Mouse (Mus musculus) intestine, embryonic 15.5 days (tissue): Measurements from ENCODE around the gene Lmod2. TPM values are rescaled to one million over a fixed set of nuclear protein-coding genes. Genes with fewer than 3 reads are reported as not detected.
A peak's percentile ranks its signal among the peaks of the same experiment; 100 is the strongest.

Source experiments
- ATAC-seq: fragments of 200-750 bp; cut with Nextera tagmentation; 2 replicates; pipeline ENCODE4 v1.8.0; 2017; ENCODE audit warnings: moderate TSS enrichment, moderate library complexity
- H3K27ac ChIP-seq: fragments of 300-500 bp; sonication (generic); 2 replicates; pipeline ENCODE4 v1.5.1; 2015; ENCODE audit warnings: mild to moderate bottlenecking, inconsistent platforms
- H3K27me3 ChIP-seq: fragments of 300-500 bp; sonication (generic); replicated peaks from 2 replicates; pipeline ENCODE4 v1.6.1; 2015; ENCODE audit warnings: inconsistent platforms
- H3K36me3 ChIP-seq: fragments of 300-500 bp; sonication (generic); 2 replicates; pipeline ENCODE4 v1.6.1; 2015; ENCODE audit warnings: inconsistent platforms
- H3K4me1 ChIP-seq: fragments of 300-500 bp; sonication (generic); replicated peaks from 2 replicates; pipeline ENCODE4 v1.6.1; 2015; ENCODE audit warnings: inconsistent platforms
- H3K4me2 ChIP-seq: fragments of 300-500 bp; sonication (generic); replicated peaks from 2 replicates; pipeline ENCODE4 v1.6.1; 2015; ENCODE audit warnings: mild to moderate bottlenecking, inconsistent platforms
- H3K4me3 ChIP-seq: fragments of 300-500 bp; sonication (generic); replicated peaks from 2 replicates; pipeline ENCODE4 v1.5.1; 2015; ENCODE audit warnings: inconsistent platforms
- H3K9ac ChIP-seq: fragments of 300-500 bp; sonication (generic); 2 replicates; pipeline ENCODE4 v1.6.1; 2015; ENCODE audit warnings: inconsistent platforms
- H3K9me3 ChIP-seq: fragments of 300-500 bp; sonication (generic); 2 replicates; pipeline ENCODE4 v1.6.1; 2016; ENCODE audit warnings: inconsistent platforms
- WGBS: fragments of 180-500 bp; shearing (Covaris S2); methylation state at CpG from one replicate; pipeline ENCODE4 v1.1.7; 2015; 5-methylcytosine and 5-hydroxymethylcytosine counted together
- polyA plus RNA-seq: library from polyadenylated mRNA; unstranded; fragments of >200 nt; fragmentation: Nextera tagmentation; extraction: Ambion mirVana; gene quantifications from 2 replicates; pipeline ENCODE4 v1.2.1, GENCODE M21; 2015

The Lmod2 gene
- polyA plus RNA-seq = not detected in 2 replicates

- Histone ChIP-seq H3K27ac (no peak within 1 kb of the TSS), H3K4me2 (no peak within 1 kb of the TSS), H3K4me3 (no peak within 1 kb of the TSS), H3K36me3 (no peaks in the 10 kb centered on the region), H3K4me1 (no peaks in the 10 kb centered on the region), H3K9me3 (no peaks in the 10 kb centered on the region), H3K27me3 (no peaks in the 10 kb centered on the region), H3K9ac (no peak within 1 kb of the TSS)
- 81% methylated on average over 10 of the region's 10 CpGs for WGBS
- ATAC-seq = no peak
These were observed at the start of gene Lmod2 for GRCm38 (mm10) chr6:24597500-24597899. Lmod2 (plus strand) TSS chr6:24597762.

- Histone ChIP-seq H3K4me1 (0 out of 2 replicates have a peak, but pooled peaks cover 4% of the 10 kb centered on the region), H3K4me2 (no peak overlapping the region), H3K36me3 (no peaks in the 10 kb centered on the region), H3K9me3 (no peaks in the 10 kb centered on the region), H3K27ac (no peak overlapping the region), H3K4me3 (no peak overlapping the region), H3K9ac (no peak overlapping the region), H3K27me3 (no peaks in the 10 kb centered on the region)
- no peak for ATAC-seq
- WGBS = 81% methylated on average over 2 of the region's 2 CpGs
These were observed 47.8 kb upstream of the Lmod2 start for GRCm38 (mm10) chr6:24549801-24550200.

DNA sequence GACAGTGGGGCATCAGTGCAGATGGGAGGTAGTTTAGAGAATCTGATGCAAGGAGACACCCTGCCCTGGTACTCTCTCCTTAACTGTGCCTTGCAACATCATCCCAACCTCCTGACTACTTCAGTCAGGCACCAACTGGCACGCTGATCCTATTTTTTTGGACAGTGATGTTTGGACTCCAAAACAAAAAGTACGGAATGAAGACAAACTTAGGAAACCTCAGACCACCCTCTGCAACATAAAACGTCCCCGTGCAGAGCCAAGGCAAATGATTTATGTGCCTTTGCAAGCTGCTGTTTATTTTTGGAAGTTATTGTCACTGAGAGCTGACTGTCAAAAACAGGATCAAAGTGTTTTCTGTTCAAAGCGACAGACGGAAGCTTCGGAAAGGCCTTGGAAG, 45.5 kb upstream of the Lmod2 start:
- WGBS = 41% methylated on average over 7 of the region's 7 CpGs
- Histone ChIP-seq H3K4me1 (no peaks in the 10 kb centered on the region), H3K9me3 (no peaks in the 10 kb centered on the region), H3K27ac (no peak overlapping the region), H3K36me3 (no peaks in the 10 kb centered on the region), H3K4me2 (no peak overlapping the region), H3K27me3 (no peaks in the 10 kb centered on the region), H3K4me3 (no peak overlapping the region), H3K9ac (no peak overlapping the region)
- no peak for ATAC-seq

DNA sequence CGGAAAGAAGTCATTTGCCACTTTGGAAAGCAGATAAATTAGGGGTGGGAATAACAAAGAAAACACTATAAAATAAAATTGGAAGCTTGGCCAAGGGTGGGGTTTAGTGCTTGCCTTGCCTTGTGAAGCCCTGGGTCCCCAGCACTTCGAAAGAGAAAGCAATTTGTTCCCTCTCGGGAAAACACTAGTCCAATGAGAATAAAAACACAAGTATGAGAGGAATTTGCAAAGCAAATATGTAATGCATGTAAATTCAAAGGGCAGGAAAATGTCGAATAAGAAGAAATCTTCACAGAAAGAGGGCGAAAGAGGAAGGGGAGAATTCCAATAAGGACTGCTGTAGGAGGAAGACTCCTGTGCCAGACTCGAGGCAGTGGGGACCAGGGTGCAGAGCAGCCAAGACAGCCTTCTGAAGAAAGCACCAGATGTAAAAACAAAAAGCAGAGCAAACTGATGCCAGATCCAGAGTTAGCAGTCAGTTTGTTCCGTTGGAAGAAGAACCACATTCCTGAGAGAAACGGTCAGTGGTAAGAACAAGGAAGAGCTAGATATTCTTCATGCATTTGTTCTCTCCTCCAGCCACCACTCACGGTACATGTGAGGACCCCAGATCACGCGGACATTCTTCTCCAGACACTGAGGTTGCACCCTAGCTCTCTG, 43.0 kb upstream of the Lmod2 start:
- Histone ChIP-seq H3K9me3 (no peaks in the 10 kb centered on the region), H3K27ac (no peak overlapping the region), H3K4me1 (no peaks in the 10 kb centered on the region), H3K9ac (no peak overlapping the region), H3K4me3 (no peak overlapping the region), H3K27me3 (no peaks in the 10 kb centered on the region), H3K4me2 (0 out of 2 replicates have a peak overlapping the region, but pooled peaks have one; percentile 3), H3K36me3 (no peaks in the 10 kb centered on the region)
- WGBS = 47% methylated on average over 11 of the region's 11 CpGs
- no peak for ATAC-seq

- 76% methylated on average over 2 of the region's 2 CpGs for WGBS
- no peak overlapping the region for H3K27ac ChIP-seq
- H3K27me3 ChIP-seq = no peaks in the 10 kb centered on the region
- no peaks in the 10 kb centered on the region for H3K4me1 ChIP-seq
- H3K9me3 ChIP-seq = no peaks in the 10 kb centered on the region
- no peaks in the 10 kb centered on the region for H3K36me3 ChIP-seq
- no peak for ATAC-seq
- H3K9ac ChIP-seq = no peak overlapping the region
- H3K4me2 ChIP-seq = no peak overlapping the region
- H3K4me3 ChIP-seq = no peak overlapping the region
These were observed 42.1 kb upstream of the Lmod2 start for GRCm38 (mm10) chr6:24555488-24555887.

DNA sequence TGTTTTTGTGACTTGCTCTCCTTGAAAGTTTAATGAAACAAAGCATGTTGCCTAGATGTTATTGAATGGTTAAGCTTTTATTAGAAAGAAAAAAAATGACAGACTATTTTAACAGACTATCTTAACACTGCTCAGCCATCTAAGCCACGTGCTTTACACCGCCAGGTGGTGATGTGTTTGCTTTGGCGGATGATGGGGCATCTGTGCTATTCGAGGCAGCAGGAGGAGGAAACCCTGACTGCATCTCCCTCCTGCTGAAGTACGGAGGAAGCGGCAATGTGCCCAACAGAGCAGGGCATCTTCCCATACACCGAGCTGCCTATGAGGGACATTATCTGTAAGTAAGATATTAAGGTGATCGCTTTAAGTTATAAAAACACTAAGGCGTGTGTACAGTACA, 33.5 kb upstream of the Lmod2 start:
- no peaks in the 10 kb centered on the region for H3K9me3 ChIP-seq
- 69% methylated on average over 9 of the region's 9 CpGs for whole genome bisulfite sequencing
- ATAC-seq = no peak
- H3K4me2 ChIP-seq = no peak overlapping the region
- no peak overlapping the region for H3K9ac ChIP-seq
- no peaks in the 10 kb centered on the region for H3K36me3 ChIP-seq
- H3K4me3 ChIP-seq = no peak overlapping the region
- no peaks in the 10 kb centered on the region for H3K4me1 ChIP-seq
- no peak overlapping the region for H3K27ac ChIP-seq
- no peaks in the 10 kb centered on the region for H3K27me3 ChIP-seq

- Histone ChIP-seq H3K9ac (no peak overlapping the region), H3K36me3 (no peaks in the 10 kb centered on the region), H3K27me3 (no peaks in the 10 kb centered on the region), H3K4me3 (no peak overlapping the region), H3K4me2 (no peak overlapping the region), H3K27ac (no peak overlapping the region), H3K4me1 (no peaks in the 10 kb centered on the region), H3K9me3 (no peaks in the 10 kb centered on the region)
- ATAC-seq = no peak
- WGBS = 96% methylated on average over 1 of the region's 1 CpGs
These were observed 32.7 kb upstream of the Lmod2 start for GRCm38 (mm10) chr6:24564886-24565285.

- no peaks in the 10 kb centered on the region for H3K27me3 ChIP-seq
- no peak overlapping the region for H3K27ac ChIP-seq
- no peak for ATAC-seq
- whole genome bisulfite sequencing = 86% methylated on average over 5 of the region's 5 CpGs
- H3K36me3 ChIP-seq = no peaks in the 10 kb centered on the region
- no peak overlapping the region for H3K9ac ChIP-seq
- H3K4me2 ChIP-seq = no peak overlapping the region
- H3K4me1 ChIP-seq = no peaks in the 10 kb centered on the region
- H3K4me3 ChIP-seq = no peak overlapping the region
- H3K9me3 ChIP-seq = no peaks in the 10 kb centered on the region
These were observed 28.6 kb upstream of the Lmod2 start for GRCm38 (mm10) chr6:24568963-24569362.

GRCm38 (mm10) chr6:24569711-24570110, 27.9 kb upstream of the Lmod2 start:
- Histone ChIP-seq H3K27me3 (no peaks in the 10 kb centered on the region), H3K27ac (no peak overlapping the region), H3K9me3 (no peaks in the 10 kb centered on the region), H3K4me2 (no peak overlapping the region), H3K36me3 (no peaks in the 10 kb centered on the region), H3K4me1 (no peaks in the 10 kb centered on the region), H3K4me3 (no peak overlapping the region), H3K9ac (no peak overlapping the region)
- no peak for ATAC-seq
- WGBS = 76% methylated on average over 1 of the region's 1 CpGs

GRCm38 (mm10) chr6:24570278-24570677, 27.3 kb upstream of the Lmod2 start:
- H3K36me3 ChIP-seq = no peaks in the 10 kb centered on the region
- WGBS = 67% methylated on average over 11 of the region's 11 CpGs
- H3K4me1 ChIP-seq = no peaks in the 10 kb centered on the region
- H3K9me3 ChIP-seq = no peaks in the 10 kb centered on the region
- no peak overlapping the region for H3K9ac ChIP-seq
- no peaks in the 10 kb centered on the region for H3K27me3 ChIP-seq
- H3K4me3 ChIP-seq = no peak overlapping the region
- H3K4me2 ChIP-seq = no peak overlapping the region
- no peak for ATAC-seq
- no peak overlapping the region for H3K27ac ChIP-seq

GRCm38 (mm10) chr6:24571126-24571525, 26.4 kb upstream of the Lmod2 start:
- H3K4me1 ChIP-seq = no peaks in the 10 kb centered on the region
- no peak overlapping the region for H3K4me2 ChIP-seq
- no peak overlapping the region for H3K9ac ChIP-seq
- H3K4me3 ChIP-seq = no peak overlapping the region
- 52% methylated on average over 6 of the region's 6 CpGs for WGBS
- H3K27me3 ChIP-seq = no peaks in the 10 kb centered on the region
- no peaks in the 10 kb centered on the region for H3K9me3 ChIP-seq
- no peak overlapping the region for H3K27ac ChIP-seq
- ATAC-seq = 0 out of 2 replicates have a peak, but pooled peaks have one; percentile 39
- H3K36me3 ChIP-seq = no peaks in the 10 kb centered on the region

DNA sequence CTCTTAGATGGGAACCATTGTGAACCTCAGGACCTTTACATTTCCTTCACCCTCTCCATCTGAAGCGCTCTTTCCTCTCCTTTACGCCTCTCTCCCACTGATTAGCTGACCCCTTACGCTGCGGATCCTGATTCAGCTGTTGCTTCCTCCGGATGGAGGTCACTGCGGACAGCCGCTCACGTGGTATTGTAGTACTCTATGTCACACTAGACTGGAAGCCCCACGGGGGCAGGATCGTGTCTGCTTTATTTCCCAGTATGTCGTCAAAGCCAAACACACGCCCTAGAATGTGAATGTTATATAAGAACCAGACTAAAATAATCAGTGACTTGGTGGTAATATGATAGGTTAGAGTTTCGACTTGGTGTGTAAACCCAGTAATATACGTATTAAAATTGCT, 25.1 kb upstream of the Lmod2 start:
- Histone ChIP-seq H3K4me3 (no peak overlapping the region), H3K4me1 (no peaks in the 10 kb centered on the region), H3K27ac (no peak overlapping the region), H3K36me3 (no peaks in the 10 kb centered on the region), H3K9ac (no peak overlapping the region), H3K4me2 (no peak overlapping the region), H3K9me3 (no peaks in the 10 kb centered on the region), H3K27me3 (no peaks in the 10 kb centered on the region)
- WGBS = 87% methylated on average over 14 of the region's 14 CpGs
- no peak for ATAC-seq

- H3K9me3 ChIP-seq = no peaks in the 10 kb centered on the region
- no peak overlapping the region for H3K4me3 ChIP-seq
- no peak overlapping the region for H3K4me2 ChIP-seq
- ATAC-seq = no peak
- no peak overlapping the region for H3K27ac ChIP-seq
- H3K4me1 ChIP-seq = no peaks in the 10 kb centered on the region
- no peaks in the 10 kb centered on the region for H3K36me3 ChIP-seq
- no peak overlapping the region for H3K9ac ChIP-seq
- H3K27me3 ChIP-seq = no peaks in the 10 kb centered on the region
These were observed 24.2 kb upstream of the Lmod2 start for GRCm38 (mm10) chr6:24573319-24573718.
